Mouse (Mus musculus): ENCODE data around the gene Majin.

DNA sequence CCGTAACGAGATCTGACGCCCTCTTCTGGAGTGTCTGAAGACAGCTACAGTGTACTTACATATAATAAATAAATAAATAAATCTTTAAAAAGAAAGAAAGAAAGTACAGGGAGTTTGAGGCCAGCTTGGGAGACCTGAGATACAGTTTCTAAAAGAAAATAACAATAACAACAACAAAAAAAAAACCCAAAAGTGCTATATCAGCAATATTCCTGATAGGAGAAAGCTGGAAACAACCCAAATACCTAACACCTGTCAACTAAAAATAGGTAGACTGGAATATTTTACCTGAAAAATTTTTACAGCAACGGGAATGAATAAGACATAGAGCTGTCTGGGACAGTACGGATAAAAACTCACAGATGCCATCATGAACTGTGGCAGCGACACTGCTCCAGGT, 5.4 kb upstream of the Majin start:
- TF ChIP-seq POLR2A (IDR thresholded peaks at IDR 0.05; ENCODE audit: borderline replicate concordance, insufficient read depth, low read length) (no peak), CTCF (IDR thresholded peaks at IDR 0.05; ENCODE audit: borderline replicate concordance, insufficient read depth, low read depth, low read length) (no peak)
